Mouse (Mus musculus) frontal cortex, postnatal 25 days (tissue): ENCODE data around the gene Npm3.

Experiments used
- DNase-seq, 2 experiments: peaks; one replicate each; pipeline ENCODE4 v3.0.0; 2022; ENCODE audit warnings: low spot score in 2 of 2

Npm3 gene

GRCm38 (mm10) chr19:45734191-45734590 is 15.2 kb downstream of the Npm3 start:
- no peak for DNase-seq

- no peak for DNase-seq
Measured at GRCm38 (mm10) chr19:45733564-45733963, 15.8 kb downstream of the Npm3 start.

- DNase-seq = no peak
Measured at GRCm38 (mm10) chr19:45731658-45732057, 17.7 kb downstream of the Npm3 start.

- DNase-seq = no peak
Measured at GRCm38 (mm10) chr19:45730042-45730441, 19.3 kb downstream of the Npm3 start.

GRCm38 (mm10) chr19:45727231-45727630 is 22.2 kb downstream of the Npm3 start:
- no peak for DNase-seq

GRCm38 (mm10) chr19:45725677-45726277 is 23.6 kb downstream of the Npm3 start:
- no peak for DNase-seq

- DNase-seq = no peak
Measured at GRCm38 (mm10) chr19:45722188-45722587, 27.2 kb downstream of the Npm3 start.

- no peak for DNase-seq
Measured at GRCm38 (mm10) chr19:45718286-45718685, 31.1 kb downstream of the Npm3 start.

GRCm38 (mm10) chr19:45717493-45718220 is 31.7 kb downstream of the Npm3 start:
- peak in 1 of 2 experiments; percentile 15 for DNase-seq

- DNase-seq = no peak
Measured at GRCm38 (mm10) chr19:45708704-45709103, 40.7 kb downstream of the Npm3 start.
